Mouse (Mus musculus) hematopoietic stem cell, adult 5-6 weeks (primary cell): ENCODE data around the gene Plcb2. TPM values are rescaled to one million over a fixed set of nuclear protein-coding genes. Genes with fewer than 3 reads are reported as not detected.

Experiments used
- ATAC-seq, 2 experiments: fragments of 125-278 bp in 1 of 2; replicated peaks in 1 of 2; 2 replicates each; pipeline ENCODE4 v1.8.0; 2016 to 2017; ENCODE audit warnings: inconsistent platforms in 2 of 2, mild to moderate bottlenecking in 2 of 2, moderate number of reproducible peaks in 2 of 2, low read depth in 1 of 2, moderate TSS enrichment in 1 of 2; ENCODE audit not compliant: low FRiP score in 2 of 2, poor library complexity in 2 of 2, severe bottlenecking in 2 of 2, insufficient read depth in 1 of 2, low TSS enrichment in 1 of 2
- total RNA-seq: library from RNA; stranded (forward); fragments of 172-1452, 232-1000 nt; gene quantifications from 2 replicates; pipeline ENCODE4 v1.2.3, GENCODE M21; 2017

Plcb2 gene
- total RNA-seq, 1 experiment from 2014 or later = 67.8 TPM

DNA sequence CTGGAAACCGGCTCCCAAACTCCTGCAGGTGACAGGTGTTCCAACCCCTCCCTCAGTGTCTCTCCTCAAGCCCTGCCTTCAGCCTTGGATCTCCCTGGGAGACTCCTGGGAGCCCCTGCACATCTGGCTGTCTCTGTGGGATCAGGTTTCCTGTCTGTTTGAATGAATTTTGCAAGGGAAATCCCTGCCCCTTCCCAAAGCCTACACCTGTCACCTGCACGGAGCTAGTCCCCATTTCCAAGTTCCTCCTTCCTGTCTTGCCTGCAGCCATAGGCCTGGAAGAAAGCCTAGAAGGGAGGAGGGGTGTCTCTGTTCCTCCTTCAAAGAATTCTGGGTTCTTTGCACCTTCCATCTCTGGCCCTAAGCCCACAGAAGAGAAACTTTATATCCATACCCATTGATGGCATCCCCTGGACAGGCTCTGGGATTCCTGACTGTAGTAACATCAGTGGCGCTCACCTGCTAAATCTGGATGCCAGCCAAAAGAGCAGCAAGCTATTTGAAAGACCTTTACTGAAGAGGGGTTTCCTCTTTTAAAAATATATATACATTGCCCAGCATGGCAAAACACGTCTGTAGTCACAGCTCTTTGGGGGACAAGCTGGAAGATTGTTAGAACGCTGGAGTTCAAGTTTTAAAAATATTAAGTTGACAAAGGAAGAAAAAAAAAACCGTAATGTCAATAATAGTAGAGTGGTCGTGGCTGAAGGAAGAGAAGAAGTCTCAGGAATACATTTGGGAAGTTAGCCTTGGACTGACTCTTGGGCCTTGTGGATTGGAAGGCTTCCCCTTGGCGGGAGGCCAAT, 1.8 kb upstream of the Plcb2 start:
- ATAC-seq = no peak

DNA sequence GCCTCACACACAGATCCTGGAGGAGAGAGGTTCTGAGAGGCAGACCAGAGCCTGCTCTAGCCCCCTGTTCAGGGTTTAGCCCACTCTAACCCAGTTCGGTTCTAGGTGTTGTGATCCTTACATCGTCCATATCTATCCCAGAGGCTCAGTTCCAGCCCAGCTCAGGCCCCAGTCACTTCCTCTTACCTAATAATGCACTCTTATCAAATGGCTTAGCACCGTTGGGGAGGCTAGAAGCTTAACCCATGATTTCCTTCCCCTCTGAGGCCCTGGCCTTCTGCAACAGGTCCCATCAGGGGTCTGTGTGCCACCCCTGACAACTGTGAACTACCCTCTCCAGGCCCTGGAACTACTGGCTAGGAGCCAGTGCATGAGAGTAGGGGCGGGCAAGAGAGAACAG, 956 bp upstream of the Plcb2 start:
- peak; percentile 39 to 57 for ATAC-seq

GRCm38 (mm10) chr2:118727911-118728310, 327 bp downstream of the Plcb2 start:
- ATAC-seq = no peak

GRCm38 (mm10) chr2:118726873-118727272, 1.4 kb downstream of the Plcb2 start:
- ATAC-seq = no peak

GRCm38 (mm10) chr2:118725511-118725910, 2.7 kb downstream of the Plcb2 start:
- ATAC-seq = no peak

DNA sequence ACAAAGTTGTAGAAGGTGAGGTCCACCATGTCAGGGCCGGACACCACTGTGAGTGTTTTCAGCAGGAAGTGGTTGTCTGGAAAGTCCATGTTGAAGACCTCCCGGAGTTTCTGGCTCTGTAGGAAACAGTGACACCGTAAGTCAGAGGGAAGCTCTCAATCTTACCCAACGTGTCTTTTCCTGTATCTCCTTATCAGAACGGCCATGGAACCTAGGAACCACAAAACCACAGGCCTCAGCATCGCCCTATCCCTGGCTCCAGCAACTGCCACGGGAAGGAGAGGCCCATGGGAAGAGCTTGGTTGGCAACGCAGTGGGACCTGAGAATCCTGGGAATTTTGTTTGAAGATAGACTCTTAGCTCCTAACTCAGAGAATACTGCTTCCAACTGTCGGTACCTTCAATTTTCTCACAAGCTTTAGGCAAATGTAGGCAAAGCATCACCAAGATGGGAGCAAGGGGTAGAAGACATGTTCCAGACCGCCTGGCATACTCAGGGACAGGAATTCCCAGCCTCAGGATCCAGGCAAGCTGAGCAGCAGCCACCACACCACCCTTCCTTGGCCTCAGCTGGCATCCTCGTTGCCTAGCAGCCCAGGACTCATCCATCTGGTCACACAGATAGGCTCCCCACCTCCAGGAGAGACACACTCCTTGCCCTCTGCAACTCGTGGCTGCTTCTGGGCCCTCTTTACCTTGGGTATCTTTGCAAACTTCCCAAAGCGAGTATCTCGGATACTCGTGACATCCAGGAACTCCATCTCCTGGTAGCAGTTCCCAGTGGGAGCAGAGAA, 4.3 kb downstream of the Plcb2 start:
- ATAC-seq = no peak

- ATAC-seq = no peak
Measured at GRCm38 (mm10) chr2:118716677-118717076, 11.6 kb downstream of the Plcb2 start.

DNA sequence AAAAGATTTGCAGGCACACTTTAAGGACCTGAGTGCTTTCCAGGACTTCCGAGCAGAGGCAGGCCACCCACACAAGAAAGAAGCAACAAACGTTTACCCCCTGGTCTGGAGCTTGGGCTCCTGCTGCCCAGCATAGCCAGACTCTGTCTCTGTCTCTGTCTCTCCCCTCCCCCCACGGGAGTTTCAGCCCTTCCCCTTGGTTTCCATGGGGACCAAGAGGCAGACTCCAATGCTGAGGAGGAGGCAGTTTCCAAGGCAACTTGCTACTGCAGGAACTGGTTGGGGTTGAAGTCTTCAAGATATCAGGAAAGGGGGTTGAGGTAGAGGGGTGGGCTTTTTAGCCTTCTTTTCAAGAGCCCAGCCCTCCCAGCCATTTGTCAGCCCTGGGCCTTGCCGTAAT, 14.0 kb downstream of the Plcb2 start:
- no peak for ATAC-seq

DNA sequence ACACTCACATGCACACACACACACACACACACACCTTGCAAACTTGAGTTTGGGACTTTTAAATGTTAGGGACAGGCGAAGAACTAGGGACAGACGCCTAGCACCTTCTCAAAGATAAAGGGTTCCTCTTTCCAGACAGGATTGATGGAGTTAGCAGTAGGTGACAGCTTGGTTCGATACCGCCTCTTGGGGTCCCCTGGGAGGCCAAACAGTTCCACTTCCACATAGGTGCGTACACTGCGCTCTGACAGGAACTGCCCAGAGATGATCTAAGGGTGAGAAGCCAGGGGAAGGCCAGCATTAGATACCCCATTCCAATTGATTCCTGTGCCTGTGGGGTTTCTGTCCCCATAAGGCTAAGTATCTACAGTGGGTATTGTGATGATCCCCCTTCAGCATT, 14.6 kb downstream of the Plcb2 start:
- no peak for ATAC-seq

DNA sequence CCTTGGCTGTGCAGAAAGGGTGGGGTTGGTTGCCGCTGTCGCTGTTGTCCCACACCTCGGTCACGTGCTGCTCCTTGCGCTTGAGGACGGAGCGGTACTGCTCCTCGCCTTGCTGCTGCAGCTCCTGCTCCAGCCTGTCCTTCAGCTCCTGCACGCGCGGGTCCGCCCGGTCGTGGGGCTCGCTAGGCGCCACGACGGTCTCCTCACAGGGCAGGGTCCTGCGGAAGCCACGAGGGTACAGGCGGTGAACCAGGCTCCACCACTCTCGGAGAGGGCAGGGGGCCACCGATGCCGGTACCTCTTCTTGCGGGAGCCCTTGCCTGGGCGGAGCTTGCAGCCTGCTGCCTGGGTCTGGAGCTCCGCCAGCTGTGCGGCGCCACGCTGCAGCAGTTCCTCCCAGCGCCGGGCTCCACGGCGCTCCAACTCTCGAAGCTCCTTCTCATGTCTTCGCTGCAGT, 17.2 kb downstream of the Plcb2 start:
- peak in 1 of 2 experiments; percentile 22; a peak in 1 of 4 replicates for ATAC-seq

DNA sequence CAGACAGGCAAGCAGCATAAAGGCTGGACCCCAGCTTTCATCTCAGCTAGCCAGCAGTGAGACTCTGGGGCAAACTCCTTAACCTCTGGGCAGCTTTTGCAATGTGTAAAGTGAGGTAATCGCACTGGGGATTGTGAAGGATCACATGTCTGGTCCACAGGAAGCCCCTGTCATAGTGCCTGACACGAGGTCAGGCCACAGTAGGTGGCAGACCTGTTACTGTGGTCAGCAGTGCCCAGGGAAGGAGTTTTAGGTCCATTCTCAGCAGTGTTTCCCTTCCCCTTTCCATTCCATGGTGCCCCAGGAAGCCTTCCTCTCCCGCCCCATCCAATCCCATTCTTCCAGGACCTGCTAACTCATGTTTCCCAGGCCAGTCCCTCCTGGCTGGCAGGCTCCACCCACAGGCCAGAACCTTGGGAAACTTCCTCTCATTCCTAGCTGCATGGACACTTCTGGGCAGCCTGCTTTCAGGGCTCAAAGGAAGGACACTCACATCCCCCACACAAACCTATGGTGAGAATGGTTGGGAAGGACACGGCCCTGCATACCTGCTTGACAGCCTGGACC, 18.5 kb downstream of the Plcb2 start:
- peak in 1 of 2 experiments; percentile 9; a peak in 1 of 4 replicates for ATAC-seq

GRCm38 (mm10) chr2:118708472-118708871, 19.8 kb downstream of the Plcb2 start:
- no peak for ATAC-seq

DNA sequence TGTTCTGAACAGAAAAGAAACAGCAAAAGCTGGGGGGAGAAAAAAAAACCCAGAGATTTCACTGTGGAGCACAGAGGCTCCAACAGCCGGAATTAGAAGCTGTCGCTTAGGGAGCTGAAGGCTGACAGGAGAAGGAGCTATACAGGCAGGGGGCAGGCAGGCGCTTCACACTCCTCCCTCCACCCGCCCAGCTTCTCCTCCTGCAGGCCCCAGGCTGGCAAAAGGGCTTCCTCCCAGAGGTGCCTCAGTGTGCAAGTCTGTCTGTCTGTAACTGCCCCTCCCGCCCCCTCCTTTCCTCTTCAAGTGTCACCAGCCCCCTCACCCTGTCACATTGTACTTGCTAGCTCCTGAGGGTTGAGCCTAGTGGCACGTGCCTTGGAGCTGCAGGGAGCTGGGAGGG, 21.8 kb downstream of the Plcb2 start:
- peak; percentile 29 to 68; a peak in 3 of 4 replicates for ATAC-seq

- ATAC-seq = no peak
Measured at GRCm38 (mm10) chr2:118703913-118704730, 24.1 kb downstream of the Plcb2 start, which contains the start of gene Ankrd63. Ankrd63 (minus strand) TSS chr2:118703963.

GRCm38 (mm10) chr2:118702883-118703761, 25.1 kb downstream of the Plcb2 start:
- no peak for ATAC-seq
